Mouse (Mus musculus): ENCODE measurements around the gene Map3k6.

The Map3k6 gene

DNA sequence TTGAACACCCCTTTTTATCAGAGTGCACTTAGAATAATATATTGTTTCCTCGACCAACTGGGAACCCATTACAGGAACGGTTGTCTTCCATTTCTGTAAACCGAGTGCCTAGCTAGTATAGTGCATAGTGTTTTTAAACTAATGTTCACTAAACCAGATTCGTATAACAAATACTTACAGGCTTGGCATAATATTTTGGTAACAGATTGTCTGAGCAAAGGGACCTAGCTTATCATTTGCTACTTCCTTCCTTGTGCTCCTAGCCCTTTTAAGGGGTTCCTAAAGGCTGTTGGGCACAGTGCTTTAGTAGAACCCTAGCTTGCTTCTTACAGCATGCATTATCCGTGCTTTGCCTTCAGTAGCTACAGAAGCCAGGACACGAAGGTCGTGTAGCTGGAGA is 40.9 kb downstream of the Map3k6 start:
- DNase-seq (ENCODE audit: extremely low read depth, insufficient read length, low spot score): no peak

DNA sequence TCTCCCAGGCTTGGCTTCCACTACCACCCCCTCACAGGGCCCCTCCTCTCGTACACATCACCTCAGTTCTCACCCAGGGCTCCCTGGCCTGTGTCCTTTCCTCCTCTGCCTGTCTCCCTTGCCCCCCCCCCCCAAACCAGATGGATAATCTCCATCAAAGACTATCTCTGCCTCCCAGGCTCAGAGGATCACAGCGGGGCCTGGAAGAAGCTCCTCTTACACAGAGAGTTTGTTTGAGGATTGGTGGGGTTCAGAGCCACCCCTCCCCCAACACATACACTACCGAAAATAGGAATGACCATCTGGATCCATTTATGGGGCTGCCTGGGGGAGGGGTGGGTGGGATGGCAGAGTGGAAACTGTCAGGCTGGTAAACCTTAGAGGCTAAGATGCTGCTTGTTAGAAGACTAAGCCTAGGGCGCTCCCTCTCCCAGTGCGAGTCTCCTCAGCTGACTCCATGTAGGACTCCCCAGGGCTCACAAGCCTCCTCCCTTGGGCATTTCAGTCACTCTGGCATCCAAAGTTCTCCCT is 41.4 kb downstream of the Map3k6 start:
- no peak for DNase-seq (ENCODE audit: extremely low read depth, insufficient read length, low spot score)

DNA sequence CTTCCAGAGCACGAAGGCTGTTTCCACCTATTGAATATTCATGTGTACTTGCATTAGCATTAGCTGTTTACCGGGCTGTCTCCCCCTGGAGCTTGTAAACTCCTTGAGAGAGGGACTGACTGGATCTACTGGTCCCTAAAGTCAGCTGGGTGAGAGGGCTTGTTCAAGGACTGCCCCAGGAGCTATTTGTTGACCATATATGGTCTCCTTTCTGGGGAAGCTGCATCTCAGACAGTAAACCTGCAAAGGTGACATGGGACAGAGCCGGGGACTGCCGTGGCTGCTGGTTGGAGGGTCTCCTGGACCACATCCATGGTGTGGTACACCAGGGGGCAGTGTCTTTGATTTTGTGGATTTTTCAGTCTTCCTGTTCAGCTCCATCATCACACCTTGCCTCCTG is 42.0 kb downstream of the Map3k6 start:
- no peak for DNase-seq (ENCODE audit: extremely low read depth, insufficient read length, low spot score)

DNA sequence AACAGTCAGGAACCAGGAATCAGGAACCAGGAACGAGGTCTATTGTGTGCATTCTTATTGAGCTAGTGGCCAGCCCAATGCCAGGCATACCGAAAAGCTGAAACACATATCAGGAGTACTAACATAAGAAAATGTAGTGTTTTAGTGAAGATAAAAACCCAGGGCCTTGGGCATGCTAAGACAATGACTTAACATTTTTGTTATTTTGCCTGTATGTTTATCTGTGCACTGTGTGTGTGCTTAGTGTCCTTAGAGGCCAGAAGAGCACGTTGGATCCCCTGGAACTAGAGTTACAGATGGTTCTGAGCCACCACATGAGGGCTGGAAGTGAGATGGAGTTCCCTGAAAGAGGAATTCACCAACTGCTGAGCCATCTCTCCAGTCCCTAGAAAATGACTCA is 44.7 kb downstream of the Map3k6 start:
- no peak for DNase-seq (ENCODE audit: extremely low read depth, insufficient read length, low spot score)

DNA sequence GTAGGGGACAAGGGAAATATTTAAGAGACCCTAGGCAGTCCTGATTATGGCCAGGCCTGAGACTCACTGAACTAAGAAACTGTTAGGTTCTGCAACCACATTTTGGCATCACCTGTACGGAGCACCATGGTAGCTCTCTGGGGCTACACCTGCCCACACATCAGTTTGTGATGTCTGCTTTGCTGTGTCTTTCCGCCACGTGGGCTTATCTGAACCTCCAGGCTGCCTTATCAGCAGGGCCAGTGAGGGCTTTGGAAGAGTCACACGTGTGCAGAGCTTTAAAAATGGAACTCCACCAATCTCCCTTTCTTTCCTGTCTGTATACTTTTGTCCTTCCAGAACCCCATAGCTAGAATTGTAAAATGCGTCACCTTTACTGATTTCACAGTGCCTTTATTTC is 45.3 kb downstream of the Map3k6 start:
- DNase-seq (ENCODE audit: extremely low read depth, insufficient read length, low spot score): no peak

DNA sequence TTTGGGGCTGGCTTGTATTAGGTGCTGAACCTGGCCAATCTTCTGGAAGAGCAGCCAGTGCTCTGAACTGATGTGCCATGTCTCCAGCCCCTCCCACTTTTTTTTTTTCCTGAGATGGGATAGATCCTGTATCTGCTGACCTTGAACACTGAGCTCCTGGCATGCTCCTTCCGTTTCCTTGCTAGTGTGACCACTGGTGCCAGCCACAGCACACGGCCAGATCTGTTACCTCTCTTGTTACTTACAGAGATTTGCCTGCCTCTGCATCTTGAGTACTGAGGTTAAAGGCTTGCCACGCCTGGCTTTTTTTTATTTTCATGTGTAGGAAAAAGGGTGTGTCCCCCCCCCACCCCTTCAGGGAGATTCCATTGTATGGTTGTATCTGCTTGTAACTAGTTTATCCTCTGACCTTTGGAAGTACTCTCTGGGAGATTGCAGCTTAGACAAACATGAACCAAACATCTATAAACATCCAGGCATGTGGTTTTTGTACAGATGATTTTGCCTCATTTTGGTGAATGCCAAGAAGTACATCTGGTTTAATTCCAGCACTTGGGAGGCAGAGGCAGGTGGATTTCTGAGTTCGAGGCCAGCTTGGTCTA is 46.0 kb downstream of the Map3k6 start:
- DNase-seq (ENCODE audit: extremely low read depth, insufficient read length, low spot score): no peak

DNA sequence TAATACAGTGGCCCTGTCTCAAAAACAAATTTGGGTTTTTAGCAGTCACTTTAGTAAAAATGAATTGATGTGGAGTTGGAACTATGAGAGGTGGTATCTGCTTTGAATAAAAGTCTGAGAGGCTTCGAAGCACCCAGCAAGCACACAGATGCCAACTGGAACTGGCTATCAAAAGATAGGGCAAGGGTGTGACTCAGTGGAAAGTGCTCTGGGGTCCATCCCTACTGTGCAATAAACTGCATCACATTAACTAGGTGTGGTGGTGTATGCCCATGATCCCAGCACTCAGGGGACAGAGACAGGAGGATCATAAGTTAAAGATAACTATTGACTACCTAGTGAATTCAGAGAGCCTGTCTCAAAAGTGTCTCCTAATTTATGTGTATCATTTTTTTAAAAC is 50.6 kb downstream of the Map3k6 start:
- DNase-seq (ENCODE audit: extremely low read depth, insufficient read length, low spot score): no peak

DNA sequence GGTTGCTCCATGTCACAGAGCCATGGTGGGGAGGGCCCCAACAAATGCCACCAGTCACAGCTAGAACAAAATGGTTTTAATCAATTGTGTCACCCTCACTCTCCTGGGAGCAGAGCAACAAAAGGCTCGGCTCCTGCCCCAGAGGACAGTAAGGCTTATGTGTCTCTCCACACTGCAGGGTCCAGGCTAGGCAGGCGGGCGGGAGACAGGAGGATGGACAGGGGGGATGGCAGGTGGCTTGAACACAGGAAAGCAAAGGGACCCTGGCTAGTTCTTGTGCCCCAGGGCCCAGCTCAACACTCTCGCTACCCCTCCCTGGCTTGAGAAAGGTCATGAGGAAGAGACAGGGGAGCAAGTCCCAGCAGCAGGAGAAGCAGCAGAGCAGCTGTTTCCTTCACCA is 51.8 kb downstream of the Map3k6 start:
- DNase-seq (ENCODE audit: extremely low read depth, insufficient read length, low spot score): no peak

DNA sequence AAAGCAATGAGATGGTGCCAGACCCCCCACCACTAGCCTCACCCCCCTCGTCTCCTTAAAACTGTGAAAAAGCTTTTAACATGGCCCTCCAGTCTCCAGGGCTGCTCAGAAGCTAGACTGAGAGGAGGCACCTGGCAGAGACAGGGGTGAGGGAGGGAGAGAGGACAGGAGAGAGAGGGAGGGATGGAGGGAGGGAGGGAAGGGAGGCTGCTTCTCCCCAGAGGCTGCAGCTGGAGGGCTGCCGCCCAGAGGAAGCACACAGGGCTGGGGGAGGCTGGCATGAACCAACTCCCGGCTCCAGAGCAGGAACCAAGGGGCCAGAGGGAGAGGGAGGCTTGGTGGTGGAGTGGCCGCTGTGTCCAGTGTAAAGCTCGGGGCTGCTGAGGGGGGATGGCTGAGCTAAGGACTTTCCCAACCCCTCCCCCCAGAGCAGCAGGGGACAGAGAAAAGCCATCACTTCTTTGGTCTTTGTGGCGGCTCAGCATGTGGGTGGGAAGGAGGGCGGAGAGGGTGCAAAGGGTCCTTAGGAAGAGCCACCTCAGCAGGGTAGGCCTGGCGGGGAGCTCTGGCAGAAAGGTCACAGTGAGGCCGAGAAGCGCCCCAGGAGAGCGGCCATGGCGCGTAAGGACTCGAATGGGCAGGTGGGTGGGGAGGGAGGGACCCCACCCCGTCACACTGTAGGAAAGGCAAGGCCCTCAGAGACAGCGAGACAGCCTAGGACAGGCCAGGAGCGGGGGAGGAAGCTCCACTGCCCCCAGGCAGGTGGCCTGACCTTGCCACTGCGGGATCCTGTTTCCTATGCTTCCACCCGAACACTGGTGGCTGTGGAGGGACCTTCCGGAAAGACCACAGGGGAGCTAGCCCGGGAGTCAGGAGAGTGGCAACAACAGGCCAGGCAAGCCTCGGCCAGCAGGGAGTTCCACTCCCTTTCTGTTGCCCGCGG is 52.6 kb downstream of the Map3k6 start:
- DNase-seq (ENCODE audit: extremely low read depth, insufficient read length, low spot score): no peak

DNA sequence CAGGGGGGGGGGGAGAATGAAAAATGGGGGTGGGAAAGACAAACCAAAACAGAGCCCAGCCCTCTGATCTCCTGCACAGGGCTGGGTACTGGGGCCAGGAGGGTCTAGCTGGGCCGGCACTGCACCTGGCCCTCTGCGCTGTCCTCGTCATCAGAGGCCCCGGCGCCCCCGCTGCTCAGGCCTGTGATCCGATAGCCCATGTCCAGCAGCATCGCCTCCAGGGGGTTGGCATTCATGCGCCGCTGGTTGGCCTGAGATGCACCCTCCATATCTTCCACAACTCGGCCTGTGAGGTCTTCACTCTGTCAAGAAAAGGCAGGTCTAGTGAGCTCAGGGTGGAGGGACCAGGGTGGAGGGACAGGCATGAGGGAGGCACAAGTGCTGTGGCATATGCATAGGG is 53.5 kb downstream of the Map3k6 start:
- no peak for DNase-seq (ENCODE audit: extremely low read depth, insufficient read length, low spot score)

DNA sequence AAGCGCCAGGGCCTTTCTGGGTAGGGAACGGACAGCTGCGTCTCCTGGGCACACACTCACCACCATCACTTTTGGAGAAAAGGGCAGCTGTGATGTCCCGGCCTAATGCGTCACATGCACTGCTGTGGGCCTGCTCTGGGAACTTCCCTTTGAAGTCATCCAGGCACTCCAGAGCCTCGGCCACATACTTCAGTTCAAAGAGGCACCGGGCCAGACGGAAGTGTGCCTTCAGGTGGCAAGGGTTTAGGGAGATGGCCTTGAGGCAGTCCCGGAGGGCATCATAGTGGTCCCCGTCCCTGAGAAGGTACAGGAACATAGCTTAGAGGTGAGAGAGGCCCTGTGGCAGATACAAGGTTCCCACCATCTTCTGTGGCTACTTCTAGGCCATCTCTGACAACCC is 56.7 kb downstream of the Map3k6 start:
- DNase-seq (ENCODE audit: extremely low read depth, insufficient read length, low spot score): no peak

DNA sequence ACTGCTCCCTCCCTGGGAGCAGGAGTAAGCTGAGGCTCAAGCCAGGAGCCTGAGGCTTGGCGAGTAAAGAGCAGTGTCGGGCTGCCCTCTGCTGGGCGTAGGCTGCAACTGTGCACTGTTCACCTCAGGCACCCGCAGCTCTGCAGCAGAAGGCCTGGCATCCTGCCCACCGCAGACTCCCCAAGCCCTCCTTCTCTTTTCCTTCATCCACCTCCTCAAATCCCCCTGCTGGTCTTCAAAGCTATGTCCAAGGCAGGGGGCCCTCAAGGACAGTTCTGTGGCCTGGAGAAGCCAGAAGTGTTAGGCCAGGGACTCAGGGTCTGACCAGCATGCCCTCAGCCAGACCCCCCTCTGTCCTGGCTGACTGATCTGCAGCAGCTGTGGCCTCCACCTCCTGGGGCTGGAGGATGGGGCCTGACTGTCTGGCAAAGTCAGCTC is 57.2 kb downstream of the Map3k6 start:
- peak; percentile 46 for DNase-seq (ENCODE audit: extremely low read depth, insufficient read length, low spot score)

DNA sequence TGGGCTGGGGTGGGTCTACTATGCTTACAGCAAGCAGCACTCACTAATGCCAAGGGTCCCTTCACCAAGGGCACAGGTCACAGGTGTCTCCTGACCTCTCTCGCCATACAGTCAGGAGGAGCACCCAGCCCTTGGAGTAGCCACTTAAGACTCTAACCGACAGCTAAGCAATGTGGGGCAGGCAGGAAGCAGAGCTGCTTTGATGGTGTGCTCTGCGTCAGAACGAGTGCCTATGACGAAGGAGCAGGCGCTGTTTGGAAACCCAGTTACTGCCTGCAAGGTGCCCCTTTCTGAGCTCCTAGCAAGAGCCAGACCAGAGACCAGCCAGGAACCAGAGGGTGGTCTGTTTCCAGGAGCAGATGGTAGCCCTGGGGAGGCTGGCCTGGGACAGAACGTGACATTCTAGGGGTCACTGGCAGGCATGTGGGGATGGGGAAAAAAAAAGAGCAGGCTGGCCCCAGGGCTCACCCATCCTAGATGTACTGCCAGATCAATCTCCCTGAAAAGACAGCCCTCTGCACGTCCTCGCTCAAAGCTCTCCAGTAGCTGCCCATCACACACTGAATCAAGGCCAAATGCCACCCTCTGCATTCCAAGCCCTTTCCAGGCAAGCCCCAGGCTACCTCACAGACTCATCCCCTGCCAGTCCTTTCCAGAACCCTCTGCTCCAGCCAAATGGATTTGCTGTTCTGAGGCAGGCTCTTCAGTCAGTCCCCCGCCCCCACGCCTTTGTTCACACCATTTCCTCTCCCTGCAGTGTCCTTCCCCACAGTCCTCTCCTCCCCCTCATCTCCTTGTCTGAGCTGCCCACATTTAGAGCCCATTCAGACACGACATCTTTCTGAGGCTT is 58.1 kb downstream of the Map3k6 start:
- no peak for DNase-seq (ENCODE audit: extremely low read depth, insufficient read length, low spot score)

DNA sequence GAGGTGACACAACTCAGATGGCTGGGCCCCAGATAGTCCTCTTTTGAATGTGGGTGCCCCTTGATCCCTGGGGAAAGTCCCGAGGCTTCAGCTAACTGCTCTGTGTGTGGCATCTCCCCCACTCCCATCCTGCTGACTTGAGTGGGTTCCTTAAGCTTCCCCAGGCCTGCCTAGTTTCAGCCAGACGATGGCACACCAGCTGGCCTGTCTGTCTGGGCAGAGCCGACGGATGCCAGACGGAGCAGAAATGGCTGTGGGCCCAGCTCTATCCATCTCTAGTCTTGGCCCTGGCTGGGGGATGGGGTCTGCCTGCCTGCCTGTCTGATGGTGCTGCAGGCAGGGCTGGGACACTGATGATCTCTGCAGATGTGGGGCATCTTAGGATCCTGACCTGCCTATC is 59.1 kb downstream of the Map3k6 start:
- no peak for DNase-seq (ENCODE audit: extremely low read depth, insufficient read length, low spot score)

DNA sequence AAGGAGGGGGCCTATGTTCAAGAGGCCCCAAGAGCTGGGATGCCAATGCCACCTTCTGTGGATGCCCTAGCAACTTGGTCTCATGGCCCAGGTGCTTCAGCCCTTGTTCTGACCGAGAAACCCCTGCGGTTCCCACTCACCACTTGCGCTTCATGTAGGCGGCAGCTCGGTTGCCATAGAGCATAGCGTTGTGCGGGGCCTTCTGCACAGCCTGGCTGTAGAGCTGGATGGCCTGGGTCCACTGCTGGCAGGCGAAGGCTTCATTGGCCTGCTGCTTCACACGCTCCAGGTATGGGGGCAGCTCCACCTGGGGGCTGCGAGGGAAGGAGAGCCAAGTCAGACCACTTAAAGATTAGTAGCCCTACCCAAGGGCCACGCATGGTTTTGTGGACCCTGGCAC is 59.8 kb downstream of the Map3k6 start:
- DNase-seq (ENCODE audit: extremely low read depth, insufficient read length, low spot score): no peak

DNA sequence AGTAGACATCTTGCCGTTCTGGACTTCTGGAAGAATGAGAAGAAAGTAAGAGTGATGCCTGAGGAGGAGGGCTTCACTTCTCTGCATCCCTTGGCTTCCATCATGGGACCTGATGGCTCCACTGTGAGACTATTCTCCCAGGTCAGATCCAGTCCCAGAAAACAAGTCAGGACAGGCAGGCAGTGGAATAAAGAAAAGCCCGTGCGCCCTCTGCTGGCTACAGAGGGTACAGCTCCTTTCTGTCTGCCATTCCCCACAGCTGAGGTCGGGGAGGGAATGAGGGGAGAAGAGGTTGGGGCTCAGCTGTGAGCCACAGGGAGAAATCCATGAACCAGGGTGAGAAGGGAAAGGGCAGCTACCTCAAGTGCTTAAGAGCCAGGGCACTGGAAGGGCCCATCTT is 61.2 kb downstream of the Map3k6 start:
- DNase-seq (ENCODE audit: extremely low read depth, insufficient read length, low spot score): no peak

Data from 3134 (cell line).